Mouse (Mus musculus) thymus, adult 2 months (tissue): ENCODE measurements around the gene Mei4. TPM values are rescaled to one million over a fixed set of nuclear protein-coding genes. Genes with fewer than 3 reads are reported as not detected.

Experiments used
- DNase-seq: peaks from one replicate; pipeline ENCODE4 v3.0.0; 2021
- H3K27ac ChIP-seq: fragments of 200-500 bp; 2 replicates; pipeline ENCODE4 v1.5.1; 2012; ENCODE audit warnings: low read length, control low read depth; ENCODE audit not compliant: control insufficient read depth, insufficient read depth
- H3K27me3 ChIP-seq: fragments of 200-500 bp; 2 replicates; pipeline ENCODE4 v1.6.1; 2012; ENCODE audit warnings: mild to moderate bottlenecking, low read length, moderate library complexity, mixed read lengths; ENCODE audit not compliant: control insufficient read depth, insufficient read depth
- H3K36me3 ChIP-seq: fragments of 200-500 bp; 2 replicates; pipeline ENCODE4 v1.6.1; 2012; ENCODE audit warnings: mild to moderate bottlenecking, low read length, moderate library complexity; ENCODE audit not compliant: control insufficient read depth, insufficient read depth
- H3K4me1 ChIP-seq: fragments of 200-500 bp; replicated peaks from 2 replicates; pipeline ENCODE4 v1.6.1; 2012; ENCODE audit warnings: low read length; ENCODE audit not compliant: control insufficient read depth, insufficient read depth
- H3K4me3 ChIP-seq: fragments of 200-500 bp; 2 replicates; pipeline ENCODE4 v1.5.1; 2012; ENCODE audit warnings: mild to moderate bottlenecking, low read length, control low read depth, moderate library complexity; ENCODE audit not compliant: control insufficient read depth, insufficient read depth
- CTCF ChIP-seq: fragments of 200-500 bp; IDR thresholded peaks from 2 replicates; pipeline ENCODE4 v1.5.1; 2012; ENCODE audit warnings: mild to moderate bottlenecking, control low read depth, low read length, moderate library complexity, borderline replicate concordance; ENCODE audit not compliant: control insufficient read depth, poor library complexity, insufficient read depth; ENCODE audit errors: extremely low read depth
- POLR2A ChIP-seq: fragments of 200-500 bp; IDR thresholded peaks from 2 replicates; pipeline ENCODE4 v1.6.1; 2012; ENCODE audit warnings: mild to moderate bottlenecking, low read length, control low read depth, moderate library complexity; ENCODE audit not compliant: control insufficient read depth, poor library complexity, insufficient read depth; ENCODE audit errors: extremely low read depth
- WGBS: fragments of 180-500 bp; shearing (Covaris S2); methylation state at CpG from one replicate; pipeline ENCODE4 v1.1.7; 2018; 5-methylcytosine and 5-hydroxymethylcytosine counted together
- polyA plus RNA-seq: library from polyadenylated mRNA; depleted of rRNA; stranded (reverse); fragments of >200 nt; gene quantifications from 2 replicates; pipeline ENCODE4 v1.2.3, GENCODE M21; 2012

Mei4 gene
- polyA plus RNA-seq, 1 experiment, result 0.78 TPM

- Histone ChIP-seq H3K27me3 (no peaks in the 10 kb centered on the region), H3K27ac (no peak overlapping the region)
- TF ChIP-seq CTCF (no peak), POLR2A (no peak)
Observed at GRCm38 (mm10) chr9:82075270-82075669, 211.8 kb downstream of the Mei4 start.

GRCm38 (mm10) chr9:82096409-82096808 is 232.9 kb downstream of the Mei4 start:
- Histone ChIP-seq H3K4me1 (no peaks in the 10 kb centered on the region), H3K36me3 (no peaks in the 10 kb centered on the region), H3K4me3 (no peak overlapping the region), H3K27me3 (no peaks in the 10 kb centered on the region), H3K27ac (no peak overlapping the region)
- 85% methylated on average over 3 of the region's 3 CpGs for WGBS
- DNase-seq, result no peak
- no peak for TF ChIP-seq POLR2A
- TF ChIP-seq CTCF, result no peak

More at GRCm38 (mm10) chr9:82075270-82075669, 211.8 kb downstream of the Mei4 start:
- Histone ChIP-seq H3K36me3 (no peaks in the 10 kb centered on the region), H3K4me1 (no peaks in the 10 kb centered on the region), H3K4me3 (no peak overlapping the region)
- no peak for DNase-seq
- 92% methylated on average over 2 of the region's 2 CpGs for WGBS

GRCm38 (mm10) chr9:82114865-82115264 is 251.4 kb downstream of the Mei4 start:
- WGBS, result 85% methylated on average over 2 of the region's 2 CpGs
- Histone ChIP-seq H3K36me3 (no peaks in the 10 kb centered on the region), H3K27me3 (no peaks in the 10 kb centered on the region), H3K4me3 (no peak overlapping the region), H3K27ac (no peak overlapping the region), H3K4me1 (no peaks in the 10 kb centered on the region)
- no peak for DNase-seq
- no peak for TF ChIP-seq POLR2A
- no peak for TF ChIP-seq CTCF

DNA sequence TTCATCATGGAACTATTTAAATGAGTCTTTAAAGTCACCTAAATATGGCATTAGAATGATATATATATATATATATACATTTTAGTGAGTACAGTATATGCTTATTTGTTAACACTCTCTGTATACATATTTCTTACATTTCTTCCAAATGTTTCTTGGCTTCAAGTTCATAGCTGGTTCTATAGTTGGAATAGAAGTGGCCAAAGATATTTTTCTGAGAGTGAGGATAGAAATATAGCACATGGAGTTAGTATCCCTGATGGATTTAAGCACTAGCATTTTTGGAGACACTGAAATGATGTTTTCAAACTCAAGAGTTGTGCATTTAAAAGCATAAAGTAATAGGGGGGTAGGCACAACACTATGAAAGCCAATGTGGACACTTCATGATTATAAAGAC is 272.6 kb downstream of the Mei4 start:
- Histone ChIP-seq H3K36me3 (no peaks in the 10 kb centered on the region), H3K27ac (no peak overlapping the region), H3K27me3 (no peaks in the 10 kb centered on the region), H3K4me3 (no peak overlapping the region), H3K4me1 (no peaks in the 10 kb centered on the region)
- no peak for DNase-seq
- TF ChIP-seq CTCF (no peak), POLR2A (no peak)

DNA sequence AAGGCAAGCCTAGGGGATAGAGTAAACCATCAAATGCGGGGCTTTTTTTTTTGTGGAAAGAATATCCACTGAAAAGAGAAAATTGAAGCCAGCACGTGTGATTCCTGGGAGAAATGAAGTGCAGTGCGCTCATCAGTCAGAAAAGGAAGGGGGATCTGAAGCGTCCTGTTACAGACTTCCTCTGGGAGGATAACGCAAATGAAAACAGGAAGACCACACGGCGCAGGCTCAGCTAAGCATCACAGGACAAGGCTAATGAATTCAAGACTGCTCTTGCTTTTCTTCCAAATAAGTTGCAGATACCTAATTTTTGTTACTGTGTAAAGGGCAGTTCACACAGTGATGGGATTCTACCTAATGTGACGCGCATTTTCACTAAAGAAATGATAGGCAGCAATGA is 296.7 kb downstream of the Mei4 start:
- DNase-seq, result no peak
- no peak for TF ChIP-seq CTCF
- no peak for TF ChIP-seq POLR2A

DNA sequence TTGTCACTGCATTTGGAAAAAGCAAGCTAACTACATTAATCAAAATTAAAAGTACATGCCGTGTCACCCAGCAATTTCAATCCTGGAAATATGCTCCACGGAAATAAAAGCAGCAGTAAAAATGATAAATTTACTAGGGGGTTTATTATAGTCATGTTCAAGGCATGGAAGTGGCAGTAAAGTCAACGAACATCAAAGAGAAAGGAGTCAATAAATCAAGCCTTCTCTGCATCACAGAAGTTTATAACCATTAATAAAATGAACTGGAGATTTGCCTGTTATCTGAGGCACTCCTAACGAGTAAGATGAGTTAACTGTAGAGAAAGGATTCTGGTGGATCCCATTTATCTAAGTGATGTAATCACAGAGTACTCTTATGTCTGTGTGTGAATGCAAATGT is 298.9 kb downstream of the Mei4 start:
- H3K4me1 ChIP-seq, result no peaks in the 10 kb centered on the region
- no peaks in the 10 kb centered on the region for H3K36me3 ChIP-seq
- H3K27ac ChIP-seq, result no peak overlapping the region
- no peak overlapping the region for H3K4me3 ChIP-seq
- H3K27me3 ChIP-seq, result no peaks in the 10 kb centered on the region
- TF ChIP-seq POLR2A, result no peak
- no peak for TF ChIP-seq CTCF
- no peak for DNase-seq
- WGBS, result 68% methylated on average over 4 of the region's 4 CpGs

More for the DNA sequence above, 296.7 kb downstream of the Mei4 start:
- no peak overlapping the region for H3K4me3 ChIP-seq
- no peaks in the 10 kb centered on the region for H3K36me3 ChIP-seq
- no peak overlapping the region for H3K27ac ChIP-seq
- no peaks in the 10 kb centered on the region for H3K4me1 ChIP-seq
- WGBS, result 36% methylated on average over 9 of the region's 9 CpGs
- no peaks in the 10 kb centered on the region for H3K27me3 ChIP-seq

- Histone ChIP-seq H3K4me3 (no peak overlapping the region), H3K4me1 (no peaks in the 10 kb centered on the region), H3K36me3 (no peaks in the 10 kb centered on the region), H3K27ac (no peak overlapping the region), H3K27me3 (no peaks in the 10 kb centered on the region)
- TF ChIP-seq CTCF, result no peak
- TF ChIP-seq POLR2A, result no peak
- WGBS, result 76% methylated on average over 1 of the region's 1 CpGs
- DNase-seq, result no peak
Observed at GRCm38 (mm10) chr9:82217976-82218375, 354.5 kb downstream of the Mei4 start.
